Mouse (Mus musculus) small intestine, adult 10 weeks (tissue): ENCODE measurements around the gene Urod. TPM values are rescaled to one million over a fixed set of nuclear protein-coding genes. Genes with fewer than 3 reads are reported as not detected.

ENCODE experiments used
- polyA plus RNA-seq: library from polyadenylated mRNA; stranded (reverse); fragments of 350-450 nt; fragmentation: Illumina TruSeq; extraction: RNeasy Lipid Tissue Mini Kit (QIAGEN cat#74804); gene quantifications from one replicate; pipeline ENCODE4 v1.2.3, GENCODE M21; 2014; ENCODE audit warnings: low replicate concordance

Gene Urod
- 6.5 TPM for polyA plus RNA-seq

DNA sequence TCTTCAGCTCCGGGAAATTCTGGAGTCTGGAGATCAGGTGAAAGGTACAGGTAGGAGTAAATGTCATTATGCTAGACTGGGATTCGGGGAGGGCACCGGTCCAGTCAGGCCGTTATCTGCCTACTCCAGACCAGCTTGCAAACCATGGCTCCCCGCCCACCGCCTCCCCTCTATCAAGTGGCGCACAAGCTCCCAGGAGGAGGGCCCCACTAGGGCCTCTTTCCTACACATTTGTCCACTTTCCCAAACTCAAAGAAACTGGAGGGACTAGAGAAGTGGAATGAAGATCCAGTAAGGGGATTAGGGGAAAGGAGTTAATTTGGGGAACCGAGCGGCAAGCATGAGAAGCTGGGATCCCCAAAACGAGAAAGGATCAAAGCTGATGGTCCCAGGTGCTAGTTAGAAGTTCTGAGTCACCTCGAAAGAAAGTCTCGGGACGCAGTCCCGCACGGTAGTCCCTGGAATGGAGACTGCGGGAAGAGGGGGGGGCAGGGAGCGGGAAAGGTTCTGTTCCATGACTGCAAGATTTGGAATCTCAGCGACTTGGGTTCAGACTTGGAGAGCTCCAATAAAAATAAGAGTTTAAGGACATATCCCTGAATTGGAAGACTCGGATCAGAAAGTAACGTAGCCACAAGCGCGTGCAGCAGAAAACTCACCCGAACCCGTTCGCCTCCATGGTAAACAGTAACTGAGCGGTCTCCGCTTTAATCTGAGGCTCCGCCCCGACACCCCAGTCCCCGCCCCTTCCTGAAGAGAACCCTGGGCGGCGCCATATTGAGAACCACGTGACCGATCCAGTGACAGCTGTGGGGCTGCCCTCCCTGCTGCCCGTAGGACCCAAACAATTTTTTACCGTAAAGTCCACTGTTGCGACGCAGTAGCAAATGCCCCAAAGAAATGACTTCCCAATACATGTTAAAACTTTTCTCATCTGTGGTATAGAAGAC lies at the start of gene Urod:
Urod (minus strand) TSS at position 742 of the 950 bp plus-strand sequence.

DNA sequence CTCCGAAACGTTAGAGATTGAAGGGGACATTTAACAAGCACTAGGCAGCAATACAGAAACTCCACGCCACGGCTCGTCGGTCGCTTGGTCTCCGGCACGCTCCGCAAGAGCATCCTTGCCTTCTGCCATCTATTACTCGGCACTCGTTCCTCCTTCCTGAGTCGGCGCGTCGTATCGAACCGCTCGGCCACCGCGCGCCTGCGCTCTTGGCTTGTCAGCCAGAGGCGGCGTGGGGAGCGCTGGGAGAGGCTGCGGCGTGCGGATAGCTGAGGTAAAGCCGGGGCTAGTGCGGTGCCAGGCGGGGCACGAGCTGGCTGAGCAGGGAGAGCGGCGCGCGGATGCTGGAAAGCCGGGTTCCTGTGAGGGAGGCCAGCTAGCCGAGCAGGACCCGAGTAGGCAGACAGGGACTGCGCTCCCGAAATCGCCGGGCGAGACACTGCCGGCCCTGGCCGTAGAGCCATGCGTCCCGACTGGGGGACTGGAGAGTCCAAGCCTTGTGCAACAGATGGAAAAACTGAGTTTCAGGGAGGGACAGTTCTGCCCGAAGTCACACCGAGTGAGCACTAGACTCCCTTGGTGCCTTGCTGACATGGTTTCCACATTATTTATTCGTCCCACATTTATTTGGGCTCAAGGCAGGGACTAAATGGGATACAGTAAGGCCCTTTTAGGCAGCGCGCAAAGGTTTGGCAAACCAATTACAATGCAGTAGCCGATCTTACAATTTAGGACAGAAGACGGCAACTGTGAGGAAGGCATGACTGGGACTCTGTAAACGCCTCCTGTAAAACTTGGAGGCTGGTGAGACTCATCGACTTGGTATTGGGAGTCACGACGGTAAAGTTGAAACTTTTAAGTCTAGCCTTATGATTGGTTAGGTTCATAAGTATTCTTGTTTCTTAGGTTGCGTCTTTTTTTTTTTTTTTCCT lies 25.3 kb upstream of the Urod start, which contains the start of gene Eif2b3:
Eif2b3 (plus strand) TSS at position 197 of the 929 bp plus-strand sequence.

DNA sequence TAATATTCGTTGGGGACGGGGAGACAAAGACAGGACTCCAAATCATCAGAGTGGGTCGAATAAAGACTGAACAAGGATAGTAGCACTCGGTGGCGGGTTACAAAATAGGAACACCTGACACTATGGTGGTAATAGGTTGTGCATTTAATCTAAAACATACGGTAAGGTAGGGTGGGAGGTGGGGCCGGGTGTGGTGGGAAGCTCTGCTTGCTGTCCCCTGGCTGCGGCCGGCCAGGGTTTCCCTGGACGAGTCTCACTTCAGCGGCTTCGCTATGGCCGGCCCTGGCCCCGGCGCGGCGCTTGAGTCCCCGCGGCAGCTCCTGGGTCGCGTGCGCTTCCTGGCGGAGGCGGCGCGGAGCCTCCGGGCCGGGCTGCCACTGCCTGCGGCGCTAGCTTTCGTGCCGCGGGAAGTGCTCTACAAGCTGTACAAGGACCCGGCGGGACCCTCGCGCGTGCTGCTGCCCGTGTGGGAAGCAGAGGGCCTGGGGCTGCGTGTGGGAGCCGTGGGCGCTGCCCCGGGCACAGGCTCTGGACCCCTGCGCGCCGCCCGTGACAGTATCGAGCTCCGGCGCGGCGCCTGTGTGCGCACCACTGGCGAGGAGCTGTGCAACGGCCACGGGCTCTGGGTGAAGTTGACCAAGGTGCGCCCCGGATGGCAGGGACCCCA lies 1.1 kb upstream of the Urod start, which contains the start of gene Hectd3:
Hectd3 (plus strand) TSS at position 187 of the 667 bp plus-strand sequence.

Other genes starting within 250 kb of the Urod start
- 2.6 TPM for gene Toe1, start 186.8 kb downstream of the Urod start, polyA plus RNA-seq
- not detected for gene Mutyh, start 186.7 kb downstream of the Urod start, polyA plus RNA-seq
- 0.30 TPM for gene Hpdl, start 172.7 kb downstream of the Urod start, polyA plus RNA-seq
- gene Zswim5, start 117.0 kb downstream of the Urod start, polyA plus RNA-seq = 9.9 TPM
- 14.4 TPM for gene Hectd3, start 904 bp upstream of the Urod start, polyA plus RNA-seq
- gene Eif2b3, start 25.0 kb upstream of the Urod start, polyA plus RNA-seq = 6.3 TPM
- gene Ptch2, start 101.7 kb upstream of the Urod start, polyA plus RNA-seq = not detected
- gene Btbd19, start 131.3 kb upstream of the Urod start, polyA plus RNA-seq = 1.0 TPM
- gene Tctex1d4, start 132.4 kb upstream of the Urod start, polyA plus RNA-seq = not detected
- gene Plk3, start 139.6 kb upstream of the Urod start, polyA plus RNA-seq = 0.26 TPM
- 29.6 TPM for gene Rps8, start 161.8 kb upstream of the Urod start, polyA plus RNA-seq
- gene Kif2c, start 188.2 kb upstream of the Urod start, polyA plus RNA-seq = 2.5 TPM